Mouse (Mus musculus) kidney, adult 2 months (tissue): Measurements from ENCODE around the gene Acat2.

Experiments
- CTCF ChIP-seq: fragments of 200-500 bp; conservative IDR thresholded peaks from 2 replicates; pipeline ENCODE4 v1.5.1; 2011; ENCODE audit warnings: low read depth, mild to moderate bottlenecking, control low read depth, low read length, moderate library complexity, mixed read lengths; ENCODE audit not compliant: insufficient read depth, insufficient read length
- POLR2A ChIP-seq: fragments of 200-500 bp; IDR thresholded peaks from one replicate; pipeline ENCODE4 v1.6.1; 2011; ENCODE audit warnings: low read depth, low read length, control low read depth

DNA sequence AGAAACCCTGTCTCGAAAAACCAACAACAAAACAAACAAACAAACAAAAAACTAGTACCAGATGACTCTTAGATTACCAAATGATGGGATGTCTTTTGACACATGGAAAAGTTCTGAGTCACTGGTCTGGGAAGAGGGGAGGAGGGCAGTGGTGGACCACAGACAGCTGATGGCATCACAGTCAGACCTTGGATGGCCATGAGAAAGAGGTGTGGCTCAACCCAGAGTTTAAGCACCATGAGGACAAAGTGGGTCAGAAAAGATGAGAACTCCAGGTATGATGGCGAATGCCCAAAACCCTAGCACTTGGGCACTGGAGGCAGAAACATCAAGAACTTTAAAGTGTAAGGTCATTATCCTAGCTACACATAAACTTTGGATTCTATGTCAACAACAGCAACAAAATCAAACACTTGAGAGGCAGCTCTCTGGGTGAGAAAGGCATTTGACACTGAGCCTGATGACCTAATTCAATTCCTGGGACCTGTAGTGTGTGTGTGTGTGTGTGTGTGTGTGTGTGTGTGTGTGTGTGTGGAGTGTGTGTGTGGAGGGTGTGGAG lies 23.1 kb downstream of the Acat2 start:
- no peak for TF ChIP-seq CTCF
- TF ChIP-seq POLR2A = no peak
